Mouse (Mus musculus): ENCODE measurements around the gene Tnk2. TPM values are rescaled to one million over a fixed set of nuclear protein-coding genes. Genes with fewer than 3 reads are reported as not detected.

Gene Tnk2
- polyA plus RNA-seq, 1 experiment from 2014 or later: 11.9 TPM

- H3K9ac ChIP-seq (replicated peaks): no peak overlapping the region
- no peaks in the 10 kb centered on the region for H3K9me3 ChIP-seq
- H3K36me3 ChIP-seq: no peaks in the 10 kb centered on the region; the same call in 1 of the 2 replicates
- H3K4me1 ChIP-seq: peaks cover 10% of the 10 kb centered on the region
- no peaks in the 10 kb centered on the region for H3K27me3 ChIP-seq
- no peak overlapping the region for H3K4me3 ChIP-seq
- no peak for ATAC-seq (ENCODE audit: low FRiP score, low read depth)
- no peak overlapping the region for H3K4me2 ChIP-seq (replicated peaks)
- H3K27ac ChIP-seq (replicated peaks): no peak overlapping the region
Observed at GRCm38 (mm10) chr16:32650461-32650860, 6.8 kb downstream of the Tnk2 start.

GRCm38 (mm10) chr16:32650974-32651618 lies 7.4 kb downstream of the Tnk2 start:
- H3K4me1 ChIP-seq: peaks cover 4% of the 10 kb centered on the region
- no peak for ATAC-seq (ENCODE audit: low FRiP score, low read depth)
- no peak overlapping the region for H3K9ac ChIP-seq (replicated peaks)
- WGBS: 90% methylated on average over 5 of the region's 5 CpGs
- no peak overlapping the region for H3K4me2 ChIP-seq (replicated peaks)
- H3K4me3 ChIP-seq: no peak overlapping the region
- H3K27ac ChIP-seq (replicated peaks): no peak overlapping the region
- no peaks in the 10 kb centered on the region; the same call in 1 of the 2 replicates for H3K36me3 ChIP-seq
- no peaks in the 10 kb centered on the region for H3K9me3 ChIP-seq
- H3K27me3 ChIP-seq: no peaks in the 10 kb centered on the region

- WGBS: 83% methylated on average over 6 of the region's 6 CpGs
- Histone ChIP-seq H3K36me3 (no peaks in the 10 kb centered on the region; the same call in 1 of the 2 replicates), H3K9me3 (no peaks in the 10 kb centered on the region), H3K4me3 (no peak overlapping the region), H3K4me1 (peaks cover 16% of the 10 kb centered on the region), H3K9ac (replicated peaks) (no peak overlapping the region), H3K4me2 (replicated peaks) (no peak overlapping the region), H3K27ac (replicated peaks) (no peak overlapping the region), H3K27me3 (no peaks in the 10 kb centered on the region)
- ATAC-seq (ENCODE audit: low FRiP score, low read depth): no peak
Observed at GRCm38 (mm10) chr16:32654071-32654733, 10.5 kb downstream of the Tnk2 start.

GRCm38 (mm10) chr16:32655534-32655933 lies 11.9 kb downstream of the Tnk2 start:
- H3K27me3 ChIP-seq: no peaks in the 10 kb centered on the region
- no peaks in the 10 kb centered on the region; the same call in 1 of the 2 replicates for H3K36me3 ChIP-seq
- no peaks in the 10 kb centered on the region for H3K9me3 ChIP-seq
- H3K4me3 ChIP-seq: no peak overlapping the region
- ATAC-seq (ENCODE audit: low FRiP score, low read depth): no peak
- no peak overlapping the region for H3K9ac ChIP-seq (replicated peaks)
- no peak overlapping the region for H3K4me2 ChIP-seq (replicated peaks)
- 94% methylated on average over 4 of the region's 4 CpGs for WGBS
- peaks cover 30% of the 10 kb centered on the region for H3K4me1 ChIP-seq
- H3K27ac ChIP-seq (replicated peaks): no peak overlapping the region

GRCm38 (mm10) chr16:32656321-32656720 lies 12.6 kb downstream of the Tnk2 start:
- Histone ChIP-seq H3K36me3 (no peaks in the 10 kb centered on the region; the same call in 1 of the 2 replicates), H3K4me1 (peaks cover 38% of the 10 kb centered on the region), H3K4me3 (no peak overlapping the region), H3K27me3 (no peaks in the 10 kb centered on the region), H3K9me3 (no peaks in the 10 kb centered on the region), H3K4me2 (replicated peaks) (no peak overlapping the region), H3K27ac (replicated peaks) (no peak overlapping the region), H3K9ac (replicated peaks) (no peak overlapping the region)
- 86% methylated on average over 8 of the region's 8 CpGs for WGBS
- no peak for ATAC-seq (ENCODE audit: low FRiP score, low read depth)

GRCm38 (mm10) chr16:32656794-32657193 lies 13.1 kb downstream of the Tnk2 start:
- H3K36me3 ChIP-seq: no peaks in the 10 kb centered on the region; the same call in 1 of the 2 replicates
- no peak overlapping the region for H3K27ac ChIP-seq (replicated peaks)
- no peak overlapping the region for H3K9ac ChIP-seq (replicated peaks)
- H3K4me3 ChIP-seq: no peak overlapping the region
- WGBS: 85% methylated on average over 8 of the region's 8 CpGs
- no peak for ATAC-seq (ENCODE audit: low FRiP score, low read depth)
- no peak overlapping the region for H3K4me2 ChIP-seq (replicated peaks)
- H3K4me1 ChIP-seq: peaks cover 42% of the 10 kb centered on the region
- H3K9me3 ChIP-seq: no peaks in the 10 kb centered on the region
- H3K27me3 ChIP-seq: no peaks in the 10 kb centered on the region

- H3K4me2 ChIP-seq (replicated peaks): no peak overlapping the region
- H3K9me3 ChIP-seq: no peaks in the 10 kb centered on the region
- WGBS: 87% methylated on average over 16 of the region's 16 CpGs
- no peaks in the 10 kb centered on the region for H3K27me3 ChIP-seq
- no peak for ATAC-seq (ENCODE audit: low FRiP score, low read depth)
- no peak overlapping the region for H3K27ac ChIP-seq (replicated peaks)
- H3K36me3 ChIP-seq: no peaks in the 10 kb centered on the region
- no peak overlapping the region for H3K4me3 ChIP-seq
- peaks cover 50% of the 10 kb centered on the region for H3K4me1 ChIP-seq
- H3K9ac ChIP-seq (replicated peaks): no peak overlapping the region
Observed at GRCm38 (mm10) chr16:32657498-32658250, 14.0 kb downstream of the Tnk2 start.

- H3K9me3 ChIP-seq: no peaks in the 10 kb centered on the region
- peak overlapping the region; percentile 62 for H3K4me2 ChIP-seq (replicated peaks)
- H3K4me1 ChIP-seq: peaks cover 58% of the 10 kb centered on the region
- 0 out of 2 replicates have a peak, but pooled peaks have one; percentile 11 for ATAC-seq (ENCODE audit: low FRiP score, low read depth)
- H3K27me3 ChIP-seq: no peaks in the 10 kb centered on the region
- peak overlapping the region; percentile 70 for H3K27ac ChIP-seq (replicated peaks)
- H3K36me3 ChIP-seq: no peaks in the 10 kb centered on the region
- H3K4me3 ChIP-seq: peak overlapping the region; percentile 40
- H3K9ac ChIP-seq (replicated peaks): peak overlapping the region; percentile 60
- WGBS: 0% methylated on average over 8 of the region's 21 CpGs
Observed at GRCm38 (mm10) chr16:32658743-32659171, 15.1 kb downstream of the Tnk2 start.

- WGBS: 9% methylated on average over 8 of the region's 8 CpGs
- peak overlapping the region; percentile 70 for H3K27ac ChIP-seq (replicated peaks)
- H3K9me3 ChIP-seq: no peaks in the 10 kb centered on the region
- no peaks in the 10 kb centered on the region for H3K36me3 ChIP-seq
- H3K4me2 ChIP-seq (replicated peaks): peak overlapping the region; percentile 62
- no peaks in the 10 kb centered on the region for H3K27me3 ChIP-seq
- 0 out of 2 replicates have a peak, but pooled peaks have one; percentile 11 for ATAC-seq (ENCODE audit: low FRiP score, low read depth)
- peak overlapping the region; percentile 40 for H3K4me3 ChIP-seq
- peaks cover 59% of the 10 kb centered on the region for H3K4me1 ChIP-seq
- peak overlapping the region; percentile 60 for H3K9ac ChIP-seq (replicated peaks)
Observed at GRCm38 (mm10) chr16:32659385-32659784, 15.7 kb downstream of the Tnk2 start.

- H3K36me3 ChIP-seq: no peaks in the 10 kb centered on the region
- WGBS: 50% methylated on average over 1 of the region's 1 CpGs
- H3K4me1 ChIP-seq: peaks cover 60% of the 10 kb centered on the region
- no peaks in the 10 kb centered on the region for H3K27me3 ChIP-seq
- no peak overlapping the region for H3K4me2 ChIP-seq (replicated peaks)
- no peaks in the 10 kb centered on the region for H3K9me3 ChIP-seq
- peak overlapping the region; percentile 70 for H3K27ac ChIP-seq (replicated peaks)
- H3K4me3 ChIP-seq: no peak overlapping the region
- ATAC-seq (ENCODE audit: low FRiP score, low read depth): no peak
- H3K9ac ChIP-seq (replicated peaks): no peak overlapping the region
Observed at GRCm38 (mm10) chr16:32660095-32660494, 16.4 kb downstream of the Tnk2 start.

- peak; percentile 47; the same call in 1 of the 2 replicates for ATAC-seq (ENCODE audit: low FRiP score, low read depth)
Observed at GRCm38 (mm10) chr16:32660557-32661321, 17.1 kb downstream of the Tnk2 start.

More at GRCm38 (mm10) chr16:32660557-32661321, 17.1 kb downstream of the Tnk2 start:
- Histone ChIP-seq H3K4me2 (replicated peaks) (peak overlapping the region; percentile 30), H3K9ac (replicated peaks) (peak overlapping the region; percentile 41), H3K27me3 (no peaks in the 10 kb centered on the region), H3K9me3 (no peaks in the 10 kb centered on the region), H3K36me3 (no peaks in the 10 kb centered on the region), H3K27ac (replicated peaks) (peak overlapping the region; percentile 70), H3K4me3 (0 out of 2 replicates have a peak overlapping the region, but pooled peaks have one; percentile 9), H3K4me1 (peaks cover 66% of the 10 kb centered on the region)
- WGBS: 21% methylated on average over 10 of the region's 10 CpGs
